Comparison of ENCODE assay signal across 8 mouse cellular contexts in the genomic region with DNA sequence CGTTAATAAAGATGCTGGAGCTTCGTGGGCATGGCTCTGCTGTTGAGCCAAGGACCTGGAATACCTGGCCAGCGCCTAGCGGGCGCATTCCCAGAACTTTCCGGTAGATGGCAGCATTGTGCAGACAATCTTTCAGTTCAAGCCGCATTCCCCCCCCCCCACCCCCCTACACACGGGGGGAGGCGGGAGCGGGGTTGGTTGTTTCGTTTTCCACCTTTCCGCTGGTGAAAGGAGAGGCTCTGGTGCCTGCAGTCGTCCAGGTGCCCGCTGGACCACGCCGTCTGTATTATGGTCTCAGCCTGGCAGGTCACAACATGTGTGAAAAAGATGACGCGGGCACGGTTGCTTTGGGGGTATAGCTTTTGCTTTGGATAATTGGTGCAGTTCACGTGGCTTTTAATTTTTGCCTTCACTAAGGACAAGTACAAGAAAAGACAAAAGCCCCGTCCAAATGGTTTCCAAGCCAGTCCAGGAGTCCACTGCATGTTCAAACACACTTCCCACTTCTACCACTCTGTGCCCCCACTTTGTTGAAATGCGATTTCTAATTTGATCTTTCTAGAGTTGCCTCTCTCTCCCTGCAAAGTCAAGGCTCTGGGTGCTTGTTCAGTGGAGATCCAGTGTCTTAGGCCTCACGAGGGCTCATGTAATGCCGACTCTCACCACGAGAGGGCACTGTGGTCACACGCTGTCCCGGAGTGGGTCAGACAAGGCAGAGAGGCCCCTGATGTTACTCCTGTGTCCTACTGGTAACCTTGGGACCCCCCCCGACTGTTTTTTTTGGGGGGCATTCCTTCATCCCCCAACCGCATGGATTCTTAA. TPM values are rescaled to one million over a fixed set of nuclear protein-coding genes. Genes with fewer than 3 reads are reported as not detected.
A peak's percentile ranks its signal among the peaks of the same experiment; 100 is the strongest.
DNase-seq lines count a peak whose midpoint lies in the region; ATAC-seq lines count a peak whose summit lies in the region.

No protein-coding gene starts in this region.

- H3K36me3 ChIP-seq in hindbrain, embryonic 14.5 days (replicated peaks; ENCODE audit: control insufficient read depth, insufficient read depth), result no peaks in the 10 kb centered on the region

- H3K9ac ChIP-seq in hindbrain, embryonic 14.5 days, result peak overlapping the region; percentile 67

- H3K27me3 ChIP-seq in hindbrain, embryonic 14.5 days (ENCODE audit: control insufficient read depth, insufficient read depth, low read length), result no peaks in the 10 kb centered on the region

- H3K9me3 ChIP-seq in hindbrain, embryonic 14.5 days (ENCODE audit: control insufficient read depth, low read length), result no peaks in the 10 kb centered on the region

- DNase-seq in T-cell, adult 2 months (ENCODE audit: low spot score), result peak; percentile 83
- peak; percentile 94 to 95 for DNase-seq in cerebellum, postnatal 25 days
- DNase-seq in frontal cortex, postnatal 25 days (ENCODE audit: low spot score in 2 of 2), result peak; percentile 99
- peak; percentile 99 for DNase-seq in hindbrain, embryonic 14.5 days (ENCODE audit: low spot score)
- peak; percentile 99 to 100 for DNase-seq in layer of hippocampus, postnatal 25 days (ENCODE audit: extremely low spot score in 1 of 2, low spot score in 1 of 2)
- DNase-seq in lung, postnatal 14 days, result peak; percentile 98
- peak; percentile 92 for DNase-seq in ovary, postnatal 36 days (ENCODE audit: low spot score)
- DNase-seq in thymus, postnatal 14 days, result peak; percentile 94

- peak overlapping the region; percentile 40 for H3K4me3 ChIP-seq in hindbrain, embryonic 14.5 days (replicated peaks; ENCODE audit: low read length)

- H3K27ac ChIP-seq in hindbrain, embryonic 14.5 days, result peak overlapping the region; percentile 85

- H3K4me1 ChIP-seq in hindbrain, embryonic 14.5 days (replicated peaks; ENCODE audit: control insufficient read depth, insufficient read depth, low read length), result no peaks in the 10 kb centered on the region

- ATAC-seq in hindbrain, embryonic 14.5 days (ENCODE audit: low FRiP score), result peak; percentile 92

- under 1% methylated on average over 28 of the region's 29 CpGs for WGBS in hindbrain, embryonic 14.5 days

- H3K4me2 ChIP-seq in hindbrain, embryonic 14.5 days (replicated peaks), result peak overlapping the region; percentile 57

RNA-seq across cellular contexts. Expression of gene Igfbp7, which starts 52.3 kb away (rescaled TPM):
- 70.5 and 80.4 TPM in 2 replicates for polyA plus RNA-seq in hindbrain, embryonic 14.5 days (2014; fragmentation: Nextera tagmentation; extraction: Ambion mirVana)
- 10 to 100 TPM; 31.2 to 33.6 TPM for total RNA-seq in layer of hippocampus, postnatal 25 days (2021)

Comparison
In these comparisons a context has a peak if more than half of its experiments do, and no peak if none do; other contexts are left out.
1. Peak in every context shown above with its lines: DNase-seq, ATAC-seq, H3K4me3 ChIP-seq and H3K27ac ChIP-seq.